Mouse (Mus musculus) kidney, postnatal 0 days (tissue): ENCODE measurements at regions not wholly inside any gene's neighbourhood (a gene's known extent, or its start where the extent isn't known, plus 50 kb on each side); places are given as distances from the start of the nearest gene placed in this dataset.

ENCODE experiments used
- ATAC-seq: fragments of 200-750 bp; cut with Nextera tagmentation; replicated peaks from 2 replicates; pipeline ENCODE4 v1.8.0; 2017; ENCODE audit warnings: low read depth, moderate number of reproducible peaks, moderate TSS enrichment, moderate library complexity; ENCODE audit not compliant: low FRiP score
- DNase-seq: peaks from one replicate; pipeline ENCODE4 v3.0.0-alpha.2; 2016; ENCODE audit warnings: low spot score
- H3K27ac ChIP-seq: fragments of 300-500 bp; sonication (generic); 2 replicates; pipeline ENCODE4 v1.5.1; 2014; ENCODE audit warnings: mild to moderate bottlenecking
- H3K27me3 ChIP-seq: fragments of 300-500 bp; sonication (generic); 2 replicates; pipeline ENCODE4 v1.6.1; 2014; ENCODE audit warnings: low read length, mixed read lengths; ENCODE audit not compliant: insufficient read depth
- H3K36me3 ChIP-seq: fragments of 300-500 bp; sonication (generic); 2 replicates; pipeline ENCODE4 v1.6.1; 2014; ENCODE audit warnings: low read length, mixed read lengths; ENCODE audit not compliant: insufficient read depth
- H3K4me1 ChIP-seq: fragments of 300-500 bp; sonication (generic); replicated peaks from 2 replicates; pipeline ENCODE4 v1.6.1; 2014; ENCODE audit warnings: antibody characterized with exemption, low read length, mixed read lengths; ENCODE audit not compliant: insufficient read depth
- H3K4me2 ChIP-seq: fragments of 300-500 bp; sonication (generic); 2 replicates; pipeline ENCODE4 v1.6.1; 2014; ENCODE audit warnings: mild to moderate bottlenecking, low read length, moderate library complexity, mixed read lengths
- H3K4me3 ChIP-seq: fragments of 300-500 bp; sonication (generic); replicated peaks from 2 replicates; pipeline ENCODE4 v1.5.1; 2014; ENCODE audit warnings: low read depth, low read length
- H3K9ac ChIP-seq: fragments of 300-500 bp; sonication (generic); 2 replicates; pipeline ENCODE4 v1.6.1; 2014; ENCODE audit warnings: low read depth, low read length
- H3K9me3 ChIP-seq: fragments of 300-500 bp; sonication (generic); replicated peaks from 2 replicates; pipeline ENCODE4 v1.6.1; 2016; ENCODE audit warnings: low read length, inconsistent platforms, mixed read lengths
- CTCF ChIP-seq: IDR thresholded peaks from 2 replicates; pipeline ENCODE4 v1.5.1; 2016; ENCODE audit warnings: antibody characterized with exemption, low read depth, mild to moderate bottlenecking, moderate library complexity
- WGBS: fragments of 180-500 bp; shearing (Covaris S2); extraction: QIAGEN DNeasy Blood & Tissue Kit; methylation state at CpG from one replicate; pipeline ENCODE4 v1.1.7; 2014; 5-methylcytosine and 5-hydroxymethylcytosine counted together

- H3K9me3 ChIP-seq = no peaks in the 10 kb centered on the region
- no peak overlapping the region for H3K4me2 ChIP-seq
- DNase-seq (no peak), ATAC-seq (no peak)
- TF ChIP-seq CTCF = no peak
- H3K4me1 ChIP-seq = no peaks in the 10 kb centered on the region
- H3K36me3 ChIP-seq = no peaks in the 10 kb centered on the region
- 88% methylated on average over 1 of the region's 1 CpGs for WGBS
- no peak overlapping the region for H3K4me3 ChIP-seq
- H3K27ac ChIP-seq = no peak overlapping the region
- H3K27me3 ChIP-seq = no peaks in the 10 kb centered on the region
- no peak overlapping the region for H3K9ac ChIP-seq
Measured at GRCm38 (mm10) chr14:102656235-102656634, 326.2 kb downstream of the Kctd12 start.

GRCm38 (mm10) chr14:102629601-102630000 is 352.8 kb downstream of the Kctd12 start:
- H3K9ac ChIP-seq = no peak overlapping the region
- no peaks in the 10 kb centered on the region for H3K4me1 ChIP-seq
- no peak overlapping the region for H3K27ac ChIP-seq
- H3K4me3 ChIP-seq = no peak overlapping the region
- 49% methylated on average over 2 of the region's 2 CpGs for WGBS
- H3K27me3 ChIP-seq = no peaks in the 10 kb centered on the region
- ATAC-seq (no peak), DNase-seq (no peak)
- H3K9me3 ChIP-seq = no peaks in the 10 kb centered on the region
- H3K36me3 ChIP-seq = no peaks in the 10 kb centered on the region
- TF ChIP-seq CTCF = no peak
- no peak overlapping the region for H3K4me2 ChIP-seq

- Histone ChIP-seq H3K36me3 (no peaks in the 10 kb centered on the region), H3K9ac (no peak overlapping the region), H3K4me1 (no peaks in the 10 kb centered on the region), H3K4me3 (no peak overlapping the region), H3K9me3 (no peaks in the 10 kb centered on the region), H3K27me3 (no peaks in the 10 kb centered on the region), H3K4me2 (no peak overlapping the region), H3K27ac (no peak overlapping the region)
- no peak for ATAC-seq
- DNase-seq = no peak
- TF ChIP-seq CTCF = no peak
Measured at GRCm38 (mm10) chr14:102621546-102621945, 360.9 kb downstream of the Kctd12 start.

GRCm38 (mm10) chr14:102619056-102619455 is 363.4 kb downstream of the Kctd12 start:
- no peak for TF ChIP-seq CTCF
- ATAC-seq (no peak), DNase-seq (no peak)

GRCm38 (mm10) chr14:102615588-102616309 is 366.7 kb downstream of the Kctd12 start:
- H3K9me3 ChIP-seq = no peaks in the 10 kb centered on the region
- DNase-seq (no peak), ATAC-seq (no peak)
- no peak overlapping the region for H3K9ac ChIP-seq
- no peak overlapping the region for H3K4me3 ChIP-seq
- H3K27ac ChIP-seq = no peak overlapping the region
- no peaks in the 10 kb centered on the region for H3K36me3 ChIP-seq
- H3K27me3 ChIP-seq = no peaks in the 10 kb centered on the region
- 72% methylated on average over 7 of the region's 7 CpGs for WGBS
- H3K4me2 ChIP-seq = no peak overlapping the region
- no peak for TF ChIP-seq CTCF
- no peaks in the 10 kb centered on the region for H3K4me1 ChIP-seq

More at GRCm38 (mm10) chr14:102619056-102619455, 363.4 kb downstream of the Kctd12 start:
- H3K36me3 ChIP-seq = no peaks in the 10 kb centered on the region
- H3K27ac ChIP-seq = no peak overlapping the region
- H3K4me3 ChIP-seq = no peak overlapping the region
- 63% methylated on average over 4 of the region's 4 CpGs for WGBS
- H3K9ac ChIP-seq = no peak overlapping the region
- no peaks in the 10 kb centered on the region for H3K9me3 ChIP-seq
- H3K27me3 ChIP-seq = no peaks in the 10 kb centered on the region
- H3K4me2 ChIP-seq = no peak overlapping the region
- H3K4me1 ChIP-seq = no peaks in the 10 kb centered on the region

- H3K4me1 ChIP-seq = no peaks in the 10 kb centered on the region
- ATAC-seq (no peak), DNase-seq (no peak)
- 81% methylated on average over 5 of the region's 5 CpGs for WGBS
- H3K4me2 ChIP-seq = no peak overlapping the region
- no peak overlapping the region for H3K9ac ChIP-seq
- H3K9me3 ChIP-seq = no peaks in the 10 kb centered on the region
- no peaks in the 10 kb centered on the region for H3K36me3 ChIP-seq
- no peak overlapping the region for H3K4me3 ChIP-seq
- no peak overlapping the region for H3K27ac ChIP-seq
- no peaks in the 10 kb centered on the region for H3K27me3 ChIP-seq
- no peak for TF ChIP-seq CTCF
Measured at GRCm38 (mm10) chr14:102606055-102606454, 376.4 kb downstream of the Kctd12 start.

GRCm38 (mm10) chr14:102594850-102595249 is 387.6 kb downstream of the Kctd12 start:
- Histone ChIP-seq H3K9me3 (no peaks in the 10 kb centered on the region), H3K4me1 (no peaks in the 10 kb centered on the region), H3K36me3 (no peaks in the 10 kb centered on the region), H3K9ac (no peak overlapping the region), H3K27ac (no peak overlapping the region), H3K27me3 (no peaks in the 10 kb centered on the region), H3K4me2 (no peak overlapping the region), H3K4me3 (no peak overlapping the region)
- DNase-seq (no peak), ATAC-seq (no peak)
- WGBS = 89% methylated on average over 3 of the region's 3 CpGs
- TF ChIP-seq CTCF = no peak
